Mouse (Mus musculus) gastrocnemius, postnatal 14 days (tissue): ENCODE results near the gene Hist2h2aa1. TPM values are rescaled to one million over a fixed set of nuclear protein-coding genes. Genes with fewer than 3 reads are reported as not detected.
A peak's percentile ranks its signal among the peaks of the same experiment; 100 is the strongest.
"Not testable (repeated sequence)": the region's sequence is repeated elsewhere in the genome, so short reads cannot be mapped to it uniquely, and the experiment has no call there.

Source experiments
- DNase-seq: peaks from one replicate; pipeline ENCODE4 v3.0.0; 2021; ENCODE audit warnings: mixed read lengths
- intact Hi-C: fragments of 180-260 bp; cut with DNase I; formaldehyde crosslinking; loops from one replicate; pipeline ENCODE4 v1.15.1; 2025; ENCODE audit warnings: low total_unique reads
- microRNA-seq, 2 experiments: library from miRNA; unstranded; fragments of <30 nt; microRNA quantifications; one replicate each; pipeline ENCODE4 v1.2.0; 2021
- total RNA-seq, 2 experiments: library from RNA; stranded (reverse); gene quantifications; 2 replicates each; pipeline ENCODE4 v1.2.3; 2021

Hist2h2aa1 gene
- total RNA-seq, 2 experiments from 2014 or later = 3.3 to 12.8 TPM

DNA sequence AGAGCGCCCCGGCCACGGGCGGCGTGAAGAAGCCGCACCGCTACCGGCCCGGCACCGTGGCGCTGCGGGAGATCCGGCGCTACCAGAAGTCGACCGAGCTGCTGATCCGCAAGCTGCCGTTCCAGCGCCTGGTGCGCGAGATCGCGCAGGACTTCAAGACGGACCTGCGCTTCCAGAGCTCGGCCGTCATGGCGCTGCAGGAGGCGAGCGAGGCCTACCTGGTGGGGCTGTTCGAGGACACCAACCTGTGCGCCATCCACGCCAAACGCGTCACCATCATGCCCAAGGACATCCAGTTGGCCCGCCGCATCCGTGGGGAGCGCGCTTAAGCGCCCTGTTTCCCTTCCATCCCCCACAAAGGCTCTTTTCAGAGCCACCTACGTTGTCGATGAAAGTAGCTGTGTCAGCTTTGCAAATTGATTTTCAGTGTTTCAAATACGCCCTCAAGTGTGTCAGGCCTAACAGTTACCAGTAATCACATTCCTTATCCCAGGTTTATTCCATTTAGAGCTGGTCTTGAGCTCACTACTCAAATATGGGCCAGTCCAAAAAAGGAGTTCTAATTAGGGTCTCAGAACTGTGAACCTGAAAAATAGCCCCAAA lies 23.6 kb downstream of the Hist2h2aa1 start:
- intact Hi-C loops, DNase-seq: not testable (repeated sequence)

DNA sequence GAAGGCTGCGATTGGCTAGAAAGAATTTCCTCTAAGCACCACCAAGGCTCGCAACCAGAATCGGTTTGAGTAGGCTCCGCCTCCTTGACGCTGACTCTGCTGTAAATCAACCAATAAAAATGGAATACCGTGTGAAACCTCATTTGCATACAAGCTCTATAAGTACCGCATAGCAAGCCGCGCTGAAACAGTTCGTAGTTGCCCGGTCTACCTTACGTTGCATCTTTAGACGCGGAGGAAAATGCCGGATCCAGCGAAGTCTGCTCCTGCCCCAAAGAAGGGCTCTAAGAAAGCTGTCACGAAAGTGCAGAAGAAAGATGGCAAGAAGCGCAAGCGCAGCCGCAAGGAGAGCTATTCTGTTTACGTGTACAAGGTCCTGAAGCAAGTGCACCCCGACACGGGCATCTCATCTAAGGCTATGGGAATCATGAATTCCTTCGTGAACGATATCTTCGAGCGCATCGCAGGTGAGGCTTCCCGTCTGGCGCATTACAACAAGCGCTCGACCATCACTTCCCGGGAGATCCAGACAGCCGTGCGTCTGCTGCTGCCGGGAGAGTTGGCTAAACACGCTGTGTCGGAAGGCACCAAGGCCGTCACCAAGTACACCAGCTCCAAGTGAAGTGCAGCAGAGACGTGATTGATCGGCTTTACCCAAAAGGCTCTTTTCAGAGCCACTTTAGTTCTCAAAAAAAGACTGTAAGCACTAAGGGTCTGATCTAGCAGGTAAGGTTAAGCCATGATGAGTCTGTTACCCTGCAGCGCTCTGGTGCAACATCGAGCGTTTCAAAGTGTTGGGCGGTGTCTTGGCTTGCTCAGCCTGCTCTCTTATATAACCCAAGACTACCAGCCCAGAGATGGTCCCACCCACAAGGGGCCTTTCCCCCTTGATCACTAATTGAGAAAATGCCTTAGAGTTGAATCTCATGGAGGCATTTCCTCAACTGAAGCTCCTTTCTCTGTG lies 24.5 kb downstream of the Hist2h2aa1 start, which contains the start of gene Hist2h2bb:
TSS of gene Hist2h2bb (plus strand) at position 242 of the 964 bp plus-strand sequence.
- DNase-seq = peak; percentile 84
- intact Hi-C loops = no loop called here

DNA sequence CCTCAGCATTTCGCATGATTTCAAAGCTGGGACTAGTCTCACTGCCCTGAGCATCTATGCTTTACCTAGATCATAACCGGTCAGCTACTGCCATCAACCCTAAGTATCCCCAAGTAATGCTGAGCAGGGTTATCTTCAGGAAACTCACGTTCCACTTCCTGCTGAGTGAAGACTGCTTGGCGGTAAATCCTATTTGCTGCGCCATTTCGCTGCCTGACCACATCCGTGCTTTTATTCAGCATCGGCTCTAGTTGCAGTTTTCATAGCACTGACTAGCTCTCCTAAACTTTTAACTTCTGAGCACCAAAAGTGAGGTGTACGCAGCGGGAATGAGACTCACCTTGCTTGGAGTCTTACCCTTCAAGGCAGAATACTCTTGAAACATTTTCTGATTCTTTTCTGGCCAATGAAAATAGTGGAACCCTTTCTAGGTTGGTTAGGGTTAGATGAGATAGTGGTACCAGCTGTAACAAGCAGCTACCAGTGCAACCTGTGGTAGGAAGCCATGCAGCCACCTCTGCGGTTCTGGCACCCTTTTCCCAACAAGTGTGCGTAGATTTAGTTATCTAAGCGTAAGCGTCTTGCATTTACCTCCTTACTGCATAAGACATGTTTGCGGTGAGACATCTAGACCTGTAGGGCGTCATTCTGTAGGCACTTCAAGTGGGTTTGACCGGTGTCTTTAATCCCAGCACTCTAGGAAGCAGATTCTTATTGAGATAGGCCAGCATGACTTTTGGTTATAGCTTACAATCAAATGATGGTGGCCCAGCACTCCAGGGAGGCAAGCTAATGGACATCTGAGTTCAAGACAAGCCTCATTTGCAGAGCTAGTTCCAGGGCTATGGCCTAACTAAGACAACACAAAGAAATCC lies 28.5 kb downstream of the Hist2h2aa1 start:
- DNase-seq = no peak
- intact Hi-C loops = no loop called here

DNA sequence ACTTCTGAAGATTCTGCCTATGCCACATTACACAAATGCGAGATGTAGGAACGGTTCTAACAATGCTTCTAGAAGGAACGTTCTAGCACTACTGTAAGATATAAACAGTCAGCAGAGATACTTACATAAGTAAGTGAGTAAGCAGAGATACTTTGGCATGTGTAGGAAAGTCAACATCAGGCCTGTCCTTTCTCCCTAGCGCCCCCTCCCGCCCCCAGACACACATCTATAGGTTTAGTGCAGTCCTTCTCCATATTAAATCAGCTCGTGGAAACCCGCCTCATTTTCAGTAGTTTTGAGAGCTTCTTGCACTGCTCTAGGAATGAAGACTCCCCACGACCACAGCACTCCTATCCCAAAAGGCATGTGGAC lies 32.1 kb downstream of the Hist2h2aa1 start:
- DNase-seq = peak; percentile 12
- intact Hi-C loops = no loop called here

DNA sequence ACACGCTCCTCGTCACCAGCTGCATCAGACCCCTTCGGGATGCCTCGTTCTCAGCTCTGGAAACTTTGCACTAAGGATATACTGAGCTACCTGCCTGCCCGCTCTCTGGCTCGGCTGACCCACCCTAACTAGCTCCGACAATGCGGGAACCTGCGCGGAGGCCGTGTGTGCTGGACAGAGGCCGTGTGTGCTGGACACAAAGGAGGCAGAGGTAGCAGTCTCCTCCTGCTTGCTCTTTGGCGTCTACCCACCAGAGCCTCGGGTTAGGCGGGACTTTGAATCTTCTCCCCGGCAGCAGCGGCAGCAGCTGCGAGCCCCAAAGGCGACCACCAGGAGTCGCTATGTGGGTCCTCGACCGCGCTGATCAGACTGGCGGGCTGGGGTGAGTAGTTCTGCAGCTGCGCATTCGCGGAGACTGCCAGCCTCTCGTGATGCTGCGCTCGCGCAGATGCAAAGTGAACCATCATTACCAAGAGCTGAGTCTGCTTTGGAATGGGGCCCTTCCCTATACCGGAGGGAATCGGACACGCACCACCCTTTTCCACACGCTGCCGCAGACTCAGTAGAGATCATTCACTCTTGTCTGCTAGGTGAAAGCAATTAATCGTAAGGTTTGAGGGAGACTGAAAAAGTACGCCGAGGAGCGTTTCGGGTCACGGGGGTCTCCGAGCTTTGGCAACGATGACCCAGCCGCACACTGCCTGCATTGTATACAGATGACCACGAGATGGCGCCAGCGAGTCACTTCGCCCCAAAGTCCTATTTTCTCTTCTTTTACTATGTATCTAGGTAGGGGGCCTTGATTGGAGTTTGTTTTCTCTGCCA lies 32.7 kb downstream of the Hist2h2aa1 start:
- intact Hi-C loops = no loop called here
- DNase-seq = peak; percentile 93

DNA sequence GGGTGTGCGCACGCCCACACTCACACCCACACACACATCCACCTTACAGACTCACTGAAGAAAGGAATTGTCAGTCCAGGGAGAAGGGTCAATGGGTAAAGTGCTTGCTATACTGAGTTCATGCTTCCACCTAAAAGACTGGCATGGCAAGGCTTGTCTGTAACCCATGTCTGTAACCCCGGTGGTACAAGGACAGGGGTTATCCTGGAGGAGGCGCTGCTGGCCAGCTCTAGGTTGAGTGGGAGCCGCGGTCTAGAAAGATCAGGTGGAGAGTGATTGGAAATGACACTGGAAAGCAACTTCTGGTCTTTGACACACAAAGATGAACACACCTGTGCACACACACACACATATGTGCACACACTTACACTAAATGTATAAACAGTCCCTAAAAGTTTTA lies 35.4 kb downstream of the Hist2h2aa1 start:
- intact Hi-C loops = loop anchor here (5.0 kb wide), 1 partner anchor 162 kb away; no protein-coding TSS in a partner anchor

DNA sequence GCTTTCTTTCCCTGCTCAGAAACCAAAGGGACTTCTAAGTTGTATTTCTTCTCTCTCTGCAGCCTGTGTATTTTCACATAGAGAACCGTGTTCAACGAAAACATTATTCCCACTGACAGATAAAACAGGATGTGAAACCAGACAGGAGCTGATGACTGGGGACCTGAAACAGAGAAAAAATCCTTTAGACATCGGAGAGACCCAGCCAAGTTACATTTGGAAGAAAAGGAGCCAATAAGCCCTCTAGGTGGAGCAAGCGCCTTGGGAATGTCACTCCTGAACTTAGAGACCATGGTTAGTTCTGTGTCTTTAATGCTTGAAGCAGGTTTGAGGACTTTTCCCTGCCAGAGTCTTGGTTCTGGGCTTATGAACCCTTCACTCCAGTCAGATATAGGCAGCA lies 39.2 kb downstream of the Hist2h2aa1 start:
- intact Hi-C loops = loop anchor here (5.0 kb wide), 1 partner anchor 158 kb away; no protein-coding TSS in a partner anchor
- no peak for DNase-seq

More for the DNA sequence above, 35.4 kb downstream of the Hist2h2aa1 start:
- no peak for DNase-seq

DNA sequence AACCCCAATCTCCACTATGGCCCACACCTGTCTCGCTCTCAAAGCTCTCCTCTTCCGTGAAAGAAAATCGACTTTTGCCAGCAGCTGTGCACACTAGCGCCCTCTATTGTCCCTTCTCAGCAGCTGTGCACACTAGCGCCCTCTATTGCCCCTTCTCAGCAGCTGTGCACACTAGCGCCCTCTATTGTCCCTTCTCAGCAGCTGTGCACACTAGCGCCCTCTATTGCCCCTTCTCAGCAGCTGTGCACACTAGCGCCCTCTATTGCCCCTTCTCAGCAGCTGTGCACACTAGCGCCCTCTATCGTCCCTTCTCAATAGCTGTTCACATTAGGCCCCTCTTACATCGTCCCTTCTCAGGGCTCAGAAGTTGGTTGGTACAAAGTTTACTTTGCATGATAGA lies 42.0 kb downstream of the Hist2h2aa1 start:
- DNase-seq, intact Hi-C loops: not testable (repeated sequence)

DNA sequence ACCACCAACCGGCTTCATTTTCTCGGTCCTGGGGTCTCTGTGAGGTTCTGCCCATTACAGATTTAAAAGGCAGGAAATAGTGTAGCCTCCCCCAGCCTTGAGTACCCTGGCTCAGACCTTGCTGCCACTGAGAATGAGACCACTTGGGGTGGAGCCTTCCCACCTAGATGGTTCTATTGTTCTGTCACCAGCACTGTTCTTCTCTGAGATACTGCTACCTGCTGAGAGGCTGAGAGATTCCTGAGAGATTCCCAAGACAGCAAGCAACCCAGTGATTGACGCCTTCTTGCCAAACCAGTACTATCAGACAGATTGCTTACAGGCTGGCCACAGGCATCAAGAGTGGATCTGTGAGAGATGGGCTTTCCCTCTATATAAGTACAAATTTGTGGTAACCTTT lies 43.9 kb downstream of the Hist2h2aa1 start:
- intact Hi-C loops = no loop called here
- DNase-seq = no peak

DNA sequence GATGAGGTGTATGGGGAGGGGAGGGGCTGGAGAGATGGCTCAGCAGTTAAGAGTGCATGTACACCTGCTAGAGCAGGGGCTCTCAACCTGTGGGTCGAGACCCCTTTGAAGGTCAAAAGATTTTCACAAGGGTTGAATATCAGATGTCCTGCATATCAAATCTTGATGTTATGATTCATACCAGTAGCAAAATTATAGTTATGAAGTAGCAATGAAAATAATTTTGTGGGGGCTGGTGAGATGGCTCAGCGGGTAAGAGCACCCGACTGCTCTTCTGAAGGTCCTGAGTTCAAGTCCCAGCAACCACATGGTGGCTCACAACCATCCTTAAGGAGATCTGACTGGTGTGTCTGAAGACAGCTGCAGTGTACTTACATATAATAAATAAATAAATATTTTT lies 45.4 kb downstream of the Hist2h2aa1 start:
- DNase-seq, intact Hi-C loops: not testable (repeated sequence)

DNA sequence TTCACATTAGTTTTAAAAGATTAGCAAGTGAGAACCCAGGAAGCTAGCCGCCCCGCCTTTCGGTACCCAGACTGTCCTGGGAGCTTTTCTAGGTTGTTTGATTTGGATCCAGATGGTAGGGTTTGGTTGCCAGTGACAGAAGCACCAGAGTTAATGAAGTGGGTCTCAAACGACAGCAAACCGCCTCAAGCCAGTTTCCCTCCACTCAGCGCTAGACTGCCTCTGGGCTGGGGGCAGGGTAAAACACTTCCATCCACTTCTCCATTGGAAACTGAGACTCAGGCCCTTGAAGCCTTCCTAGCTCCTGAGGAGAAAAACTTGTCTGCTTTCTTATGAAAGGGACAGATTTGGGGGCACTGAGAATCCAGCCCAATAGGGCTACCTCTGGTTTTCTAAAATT lies 47.3 kb downstream of the Hist2h2aa1 start:
- intact Hi-C loops = no loop called here
- DNase-seq = no peak

DNA sequence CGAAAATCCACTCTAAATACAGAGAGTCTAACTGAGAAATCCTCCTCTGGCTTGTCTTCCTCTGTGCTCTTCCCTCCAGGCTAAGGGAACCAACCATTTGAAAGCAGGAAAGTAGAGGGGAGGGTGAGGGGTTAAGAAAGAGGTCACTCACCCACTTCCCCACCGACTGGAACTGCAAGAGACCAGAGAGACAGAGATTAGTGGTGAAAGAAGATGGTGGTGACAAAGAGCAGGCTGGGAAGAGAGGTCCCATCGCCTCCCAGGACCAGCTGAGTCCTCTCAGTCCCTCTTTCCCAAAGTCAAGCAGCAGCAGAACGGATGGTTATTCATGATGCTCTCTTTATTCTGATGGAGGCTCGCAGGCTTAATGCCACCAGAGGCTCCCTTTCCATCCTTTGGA lies 48.1 kb downstream of the Hist2h2aa1 start:
- DNase-seq = no peak
- intact Hi-C loops = no loop called here

DNA sequence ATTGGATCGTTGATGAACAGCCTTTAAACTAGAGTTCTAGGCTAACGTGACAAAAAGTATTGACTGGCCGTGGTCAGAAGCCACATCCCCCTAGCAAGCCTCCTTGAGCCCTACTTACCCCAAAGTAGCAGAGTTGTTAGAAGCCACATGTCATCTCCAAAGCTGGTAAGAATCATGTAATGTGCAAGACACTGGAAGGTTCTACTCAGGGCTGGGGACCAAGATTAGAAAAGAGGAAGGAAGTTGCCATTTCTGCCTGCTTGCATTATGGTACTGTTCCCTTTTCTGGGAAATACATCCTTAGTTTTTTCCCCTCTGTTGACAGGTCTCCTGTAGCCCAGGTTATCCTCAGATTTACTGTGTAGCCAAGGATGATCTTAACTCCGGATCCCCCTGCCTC lies 48.5 kb downstream of the Hist2h2aa1 start, which contains the start of gene Fcgr1:
TSS of gene Fcgr1 (minus strand) at position 183 of the 400 bp plus-strand sequence.
- no peak for DNase-seq
- intact Hi-C loops = no loop called here

Small RNA genes within 50 kb of the gene (microRNA-seq; reads per million reads assigned to microRNA genes)
- gene Gm44492 (0 reads per million in 2 experiments), gene Gm47311 (0 reads per million in 2 experiments), gene Gm47313 (0 reads per million in 2 experiments)

Other genes starting within 250 kb of the Hist2h2aa1 start
- 10 to 100 TPM; 30.0 to 50.8 TPM for gene Plekho1, start 249.5 kb upstream of the Hist2h2aa1 start, total RNA-seq
- 10 to 100 TPM; 21.4 to 23.6 TPM for gene Vps45, start 187.0 kb upstream of the Hist2h2aa1 start, total RNA-seq
- gene Otud7b, start 141.0 kb upstream of the Hist2h2aa1 start, total RNA-seq = 10 to 100 TPM; 44.4 to 44.7 TPM
- 1 to 10 TPM; 4.1 to 5.2 TPM for gene Mtmr11, start 83.5 kb upstream of the Hist2h2aa1 start, total RNA-seq
- 10 to 100 TPM; 10.3 to 13.2 TPM for gene Sf3b4, start 73.2 kb upstream of the Hist2h2aa1 start, total RNA-seq
- gene Sv2a, start 64.3 kb upstream of the Hist2h2aa1 start, total RNA-seq = 1 to 10 TPM; 1.8 to 4.0 TPM
- 10 to 100 TPM; 26.4 to 27.7 TPM for gene Bola1, start 25.8 kb upstream of the Hist2h2aa1 start, total RNA-seq
- 1 to 10 TPM; 3.4 to 7.1 TPM for gene Hist2h2ab, start 25.6 kb upstream of the Hist2h2aa1 start, total RNA-seq
- 10 to 100 TPM; 33.7 to 41.7 TPM for gene Hist2h2ac, start 24.6 kb upstream of the Hist2h2aa1 start, total RNA-seq
- 1 to 10 TPM; 4.3 to 4.4 TPM for gene Hist2h2be, start 24.4 kb upstream of the Hist2h2aa1 start, total RNA-seq
- gene Hist2h3c2, start 6.4 kb upstream of the Hist2h2aa1 start, total RNA-seq = 10 to 100 TPM; 30.3 to 31.5 TPM
- gene Hist2h2aa2, start 5.2 kb upstream of the Hist2h2aa1 start, total RNA-seq = 100 to 1,000 TPM; 353 to 418 TPM
- not detected for gene Hist2h3c1, start 1.2 kb downstream of the Hist2h2aa1 start, total RNA-seq
- 10 to 100 TPM; 20.5 to 21.2 TPM for gene Hist2h4, start 17.8 kb downstream of the Hist2h2aa1 start, total RNA-seq
- 100 to 1,000 TPM; 154 to 189 TPM for gene Hist2h3b, start 23.2 kb downstream of the Hist2h2aa1 start, total RNA-seq
- gene Hist2h2bb, start 24.3 kb downstream of the Hist2h2aa1 start, total RNA-seq = 100 to 1,000 TPM; 160 to 175 TPM
- under 1 TPM; 0.33 to 0.45 TPM for gene Fcgr1, start 48.5 kb downstream of the Hist2h2aa1 start, total RNA-seq
- gene BC107364, start 206.8 kb downstream of the Hist2h2aa1 start, total RNA-seq = not detected